Mouse (Mus musculus): ENCODE data around the gene Ankrd34c. TPM values are rescaled to one million over a fixed set of nuclear protein-coding genes. Genes with fewer than 3 reads are reported as not detected.

The Ankrd34c gene
- total RNA-seq, 1 experiment from 2014 or later = not detected

- no peak; the same call in 1 of the 2 replicates for ATAC-seq (replicated peaks; ENCODE audit: insufficient number of reproducible peaks, low FRiP score, low TSS enrichment, poor library complexity, severe bottlenecking)
Observed at GRCm38 (mm10) chr9:89687503-89688226, 50.6 kb downstream of the Ankrd34c start.

- no peak for ATAC-seq (replicated peaks; ENCODE audit: insufficient number of reproducible peaks, low FRiP score, low TSS enrichment, poor library complexity, severe bottlenecking)
Observed at GRCm38 (mm10) chr9:89686262-89686661, 52.0 kb downstream of the Ankrd34c start.

GRCm38 (mm10) chr9:89678974-89679373 lies 59.3 kb downstream of the Ankrd34c start:
- ATAC-seq (replicated peaks; ENCODE audit: insufficient number of reproducible peaks, low FRiP score, low TSS enrichment, poor library complexity, severe bottlenecking) = no peak

Other genes with a start within 250 kb of the Ankrd34c start
- not detected in 3 replicates for gene Minar1, start 115.3 kb downstream of the Ankrd34c start, total RNA-seq (2017)
- gene Tmed3, start 33.4 kb downstream of the Ankrd34c start, total RNA-seq (2017) = 32.8 to 48.6 TPM (median 39.3 TPM) in 3 replicates
- gene Rasgrf1, start 171.4 kb upstream of the Ankrd34c start, total RNA-seq (2017) = 0.10 to 0.32 TPM (median 0.29 TPM) in 3 replicates

All from monocyte, adult 5-6 weeks (primary cell).